Mouse (Mus musculus): ENCODE measurements around the gene Camk1d. TPM values are rescaled to one million over a fixed set of nuclear protein-coding genes. Genes with fewer than 3 reads are reported as not detected.

The Camk1d gene
- polyA plus RNA-seq, 1 experiment = 14.3 TPM

DNA sequence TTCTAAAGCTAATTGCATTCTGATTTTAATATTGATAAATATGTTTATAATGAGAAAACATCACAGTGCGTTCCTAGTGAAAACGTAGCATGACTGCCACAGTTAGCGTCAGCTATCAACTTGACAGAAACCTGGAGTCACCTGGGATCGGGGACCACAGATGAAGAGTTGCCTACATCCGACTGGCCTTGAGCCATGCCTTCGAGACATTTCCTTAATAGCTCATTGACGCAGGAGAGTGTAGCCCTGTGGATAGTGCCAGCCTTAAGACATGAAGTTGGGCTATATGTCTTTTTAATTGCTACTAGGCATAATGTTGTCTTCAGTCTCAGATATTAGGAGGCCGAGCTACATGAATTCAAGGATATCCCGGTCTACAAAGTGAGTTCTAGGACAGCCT lies 315.8 kb downstream of the Camk1d start:
- TF ChIP-seq POLR2A (IDR thresholded peaks at IDR 0.05; ENCODE audit: low read depth, low read length) = no peak
- no peak for TF ChIP-seq CTCF (IDR thresholded peaks at IDR 0.05; ENCODE audit: extremely low read depth, insufficient read length, insufficient replicate concordance, low read depth, low read length)
- H3K4me3 ChIP-seq (ENCODE audit: low read depth, low read length) = no peak overlapping the region
- no peaks in the 10 kb centered on the region for H3K27me3 ChIP-seq (ENCODE audit: control insufficient read depth, insufficient read depth, low read length)
- H3K36me3 ChIP-seq (ENCODE audit: control insufficient read depth, insufficient read depth, low read length) = no peaks in the 10 kb centered on the region
- 93% methylated on average over 9 of the region's 9 CpGs for WGBS
- H3K4me1 ChIP-seq (ENCODE audit: control insufficient read depth, insufficient read depth, insufficient read length, low read length) = no peaks in the 10 kb centered on the region
- no peak overlapping the region for H3K27ac ChIP-seq (ENCODE audit: insufficient read depth, low read depth, low read length)

GRCm38 (mm10) chr2:5398043-5398442 lies 316.3 kb downstream of the Camk1d start:
- TF ChIP-seq CTCF (IDR thresholded peaks at IDR 0.05; ENCODE audit: extremely low read depth, insufficient read length, insufficient replicate concordance, low read depth, low read length) = no peak
- no peak for TF ChIP-seq POLR2A (IDR thresholded peaks at IDR 0.05; ENCODE audit: low read depth, low read length)
- 86% methylated on average over 6 of the region's 6 CpGs for WGBS
- no peaks in the 10 kb centered on the region for H3K27me3 ChIP-seq (ENCODE audit: control insufficient read depth, insufficient read depth, low read length)
- H3K36me3 ChIP-seq (ENCODE audit: control insufficient read depth, insufficient read depth, low read length) = no peaks in the 10 kb centered on the region
- H3K27ac ChIP-seq (ENCODE audit: insufficient read depth, low read depth, low read length) = no peak overlapping the region
- no peak overlapping the region for H3K4me3 ChIP-seq (ENCODE audit: low read depth, low read length)
- H3K4me1 ChIP-seq (ENCODE audit: control insufficient read depth, insufficient read depth, insufficient read length, low read length) = no peaks in the 10 kb centered on the region

GRCm38 (mm10) chr2:5397468-5397867 lies 316.8 kb downstream of the Camk1d start:
- H3K27me3 ChIP-seq (ENCODE audit: control insufficient read depth, insufficient read depth, low read length) = no peaks in the 10 kb centered on the region
- H3K4me3 ChIP-seq (ENCODE audit: low read depth, low read length) = no peak overlapping the region
- no peaks in the 10 kb centered on the region for H3K36me3 ChIP-seq (ENCODE audit: control insufficient read depth, insufficient read depth, low read length)
- H3K4me1 ChIP-seq (ENCODE audit: control insufficient read depth, insufficient read depth, insufficient read length, low read length) = no peaks in the 10 kb centered on the region
- no peak for TF ChIP-seq CTCF (IDR thresholded peaks at IDR 0.05; ENCODE audit: extremely low read depth, insufficient read length, insufficient replicate concordance, low read depth, low read length)
- TF ChIP-seq POLR2A (IDR thresholded peaks at IDR 0.05; ENCODE audit: low read depth, low read length) = no peak
- no peak overlapping the region for H3K27ac ChIP-seq (ENCODE audit: insufficient read depth, low read depth, low read length)
- 75% methylated on average over 3 of the region's 3 CpGs for WGBS

- TF ChIP-seq CTCF (IDR thresholded peaks at IDR 0.05; ENCODE audit: extremely low read depth, insufficient read length, insufficient replicate concordance, low read depth, low read length) (no peak), POLR2A (IDR thresholded peaks at IDR 0.05; ENCODE audit: low read depth, low read length) (no peak)
- 70% methylated on average over 1 of the region's 1 CpGs for WGBS
- no peaks in the 10 kb centered on the region for H3K27me3 ChIP-seq (ENCODE audit: control insufficient read depth, insufficient read depth, low read length)
- no peak overlapping the region for H3K27ac ChIP-seq (ENCODE audit: insufficient read depth, low read depth, low read length)
- H3K36me3 ChIP-seq (ENCODE audit: control insufficient read depth, insufficient read depth, low read length) = no peaks in the 10 kb centered on the region
- peaks cover 3% of the 10 kb centered on the region; the same call in 1 of the 2 replicates for H3K4me1 ChIP-seq (ENCODE audit: control insufficient read depth, insufficient read depth, insufficient read length, low read length)
- H3K4me3 ChIP-seq (ENCODE audit: low read depth, low read length) = no peak overlapping the region
Measured at GRCm38 (mm10) chr2:5396415-5396814, 317.9 kb downstream of the Camk1d start.

DNA sequence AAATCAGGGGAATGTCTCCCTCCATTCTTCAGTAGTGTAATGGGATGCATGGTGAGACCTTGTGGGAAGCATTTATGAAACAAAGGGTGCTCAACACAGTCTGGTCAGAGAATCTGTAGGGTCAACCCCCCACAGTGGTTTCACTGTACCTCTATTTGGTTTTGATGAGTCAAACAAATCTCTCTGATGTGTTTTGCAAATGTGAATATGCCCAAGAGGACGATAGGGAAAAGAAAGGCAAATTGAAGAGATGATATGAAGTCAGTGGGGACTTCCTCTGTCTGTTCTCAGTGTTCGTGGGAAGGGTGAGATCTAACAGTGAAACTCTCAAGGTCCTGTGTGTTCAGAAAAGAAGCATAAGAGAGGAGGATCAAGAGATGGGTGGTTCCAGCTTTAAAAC lies 318.4 kb downstream of the Camk1d start:
- no peak for TF ChIP-seq CTCF (IDR thresholded peaks at IDR 0.05; ENCODE audit: extremely low read depth, insufficient read length, insufficient replicate concordance, low read depth, low read length)
- no peak for TF ChIP-seq POLR2A (IDR thresholded peaks at IDR 0.05; ENCODE audit: low read depth, low read length)
- Histone ChIP-seq H3K27ac (ENCODE audit: insufficient read depth, low read depth, low read length) (no peak overlapping the region), H3K4me1 (ENCODE audit: control insufficient read depth, insufficient read depth, insufficient read length, low read length) (peaks cover 3% of the 10 kb centered on the region; the same call in 1 of the 2 replicates), H3K36me3 (ENCODE audit: control insufficient read depth, insufficient read depth, low read length) (no peaks in the 10 kb centered on the region), H3K27me3 (ENCODE audit: control insufficient read depth, insufficient read depth, low read length) (no peaks in the 10 kb centered on the region), H3K4me3 (ENCODE audit: low read depth, low read length) (no peak overlapping the region)
- 67% methylated on average over 2 of the region's 2 CpGs for WGBS

- Histone ChIP-seq H3K27me3 (ENCODE audit: control insufficient read depth, insufficient read depth, low read length) (no peaks in the 10 kb centered on the region), H3K27ac (ENCODE audit: insufficient read depth, low read depth, low read length) (no peak overlapping the region), H3K36me3 (ENCODE audit: control insufficient read depth, insufficient read depth, low read length) (no peaks in the 10 kb centered on the region), H3K4me1 (ENCODE audit: control insufficient read depth, insufficient read depth, insufficient read length, low read length) (peaks cover 3% of the 10 kb centered on the region; the same call in 1 of the 2 replicates), H3K4me3 (ENCODE audit: low read depth, low read length) (no peak overlapping the region)
- TF ChIP-seq CTCF (IDR thresholded peaks at IDR 0.05; ENCODE audit: extremely low read depth, insufficient read length, insufficient replicate concordance, low read depth, low read length) = no peak
- no peak for TF ChIP-seq POLR2A (IDR thresholded peaks at IDR 0.05; ENCODE audit: low read depth, low read length)
Measured at GRCm38 (mm10) chr2:5392921-5393320, 321.4 kb downstream of the Camk1d start.

DNA sequence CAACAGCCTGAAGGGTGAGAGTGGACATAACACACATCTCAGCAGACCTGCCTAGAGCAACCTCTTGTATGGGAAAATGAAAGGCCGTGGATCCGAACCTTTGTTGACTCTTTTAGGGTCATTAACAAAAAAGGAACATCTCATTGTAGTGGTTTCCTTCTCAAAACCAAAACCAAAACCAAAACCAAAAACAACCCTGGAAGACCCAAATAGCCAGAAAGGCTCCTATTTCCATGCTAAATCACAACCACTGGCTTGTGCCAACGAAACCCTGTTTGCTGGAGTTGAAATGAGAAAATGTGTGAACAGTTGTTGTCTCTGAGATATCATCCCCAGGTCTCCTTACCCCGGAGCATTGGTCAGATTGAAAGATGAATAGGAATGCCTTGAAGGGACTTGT lies 321.8 kb downstream of the Camk1d start:
- TF ChIP-seq POLR2A (IDR thresholded peaks at IDR 0.05; ENCODE audit: low read depth, low read length) (no peak), CTCF (IDR thresholded peaks at IDR 0.05; ENCODE audit: extremely low read depth, insufficient read length, insufficient replicate concordance, low read depth, low read length) (no peak)
- Histone ChIP-seq H3K36me3 (ENCODE audit: control insufficient read depth, insufficient read depth, low read length) (no peaks in the 10 kb centered on the region), H3K27ac (ENCODE audit: insufficient read depth, low read depth, low read length) (no peak overlapping the region), H3K4me1 (ENCODE audit: control insufficient read depth, insufficient read depth, insufficient read length, low read length) (peaks cover 3% of the 10 kb centered on the region; the same call in 1 of the 2 replicates), H3K27me3 (ENCODE audit: control insufficient read depth, insufficient read depth, low read length) (no peaks in the 10 kb centered on the region), H3K4me3 (ENCODE audit: low read depth, low read length) (no peak overlapping the region)
- 70% methylated on average over 4 of the region's 4 CpGs for WGBS

Data from small intestine, adult 2 months (tissue).